Mouse (Mus musculus) adrenal gland, postnatal 36 days (tissue): Measurements from ENCODE around the gene Gm20604. TPM values are rescaled to one million over a fixed set of nuclear protein-coding genes. Genes with fewer than 3 reads are reported as not detected.

Source experiments
- DNase-seq, 2 experiments: peaks; one replicate each; pipeline ENCODE4 v3.0.0; 2021; ENCODE audit warnings: mixed read lengths in 1 of 2
- long read RNA-seq, 2 experiments: library from polyadenylated mRNA; stranded (forward); transcript quantifications; one replicate each; pipeline ENCODE4 v2.0.0; 2021; ENCODE audit warnings: borderline sequencing depth in 2 of 2
- total RNA-seq, 2 experiments: library from RNA; stranded (reverse); gene quantifications; 2 replicates each; pipeline ENCODE4 v1.2.3; 2021

Gene Gm20604
- 1 to 10 TPM; 6.6 to 8.2 TPM for total RNA-seq
- long read RNA-seq, experiment 1, transcript Gm20604-201 (2 exons, 2,795 nt), result major isoform, 19 of 23 reads
- long read RNA-seq, experiment 1, partial matches to known transcripts, result 2 of 23 reads
- long read RNA-seq, experiment 1, other reads (novel, unspliced or antisense), result 2 of 23 reads
- long read RNA-seq, experiment 2, partial matches to known transcripts, result 1 of 3 reads
- long read RNA-seq, experiment 2, other reads (novel, unspliced or antisense), result 0 of 3 reads

GRCm38 (mm10) chr12:102758403-102758756 lies at the start of gene Gm20604:
Gm20604 (minus strand) TSS chr12:102758672.
- no peak for DNase-seq

- DNase-seq, result no peak
These were observed 41.1 kb upstream of the Gm20604 start for GRCm38 (mm10) chr12:102799528-102799927.

GRCm38 (mm10) chr12:102787927-102788326 lies 29.5 kb upstream of the Gm20604 start:
- no peak for DNase-seq

GRCm38 (mm10) chr12:102785593-102785985 lies 27.1 kb upstream of the Gm20604 start:
- DNase-seq, result no peak

GRCm38 (mm10) chr12:102784899-102785592 lies 26.6 kb upstream of the Gm20604 start:
- no peak for DNase-seq

GRCm38 (mm10) chr12:102782841-102783240 lies 24.4 kb upstream of the Gm20604 start:
- no peak for DNase-seq

GRCm38 (mm10) chr12:102779452-102779851 lies 21.0 kb upstream of the Gm20604 start:
- peak in 1 of 2 experiments; percentile 11 for DNase-seq

GRCm38 (mm10) chr12:102778151-102778550 lies 19.7 kb upstream of the Gm20604 start:
- no peak for DNase-seq

GRCm38 (mm10) chr12:102776035-102776434 lies 17.6 kb upstream of the Gm20604 start:
- DNase-seq, result no peak

GRCm38 (mm10) chr12:102772676-102773075 lies 14.2 kb upstream of the Gm20604 start:
- no peak for DNase-seq

- no peak for DNase-seq
These were observed 13.1 kb upstream of the Gm20604 start for GRCm38 (mm10) chr12:102771601-102772000.

GRCm38 (mm10) chr12:102769000-102769399 lies 10.5 kb upstream of the Gm20604 start:
- DNase-seq, result no peak

GRCm38 (mm10) chr12:102763696-102764095 lies 5.2 kb upstream of the Gm20604 start:
- peak; percentile 61 to 63 for DNase-seq

- no peak for DNase-seq
These were observed 3.2 kb upstream of the Gm20604 start for GRCm38 (mm10) chr12:102761668-102762067.

GRCm38 (mm10) chr12:102758936-102759335 lies 464 bp upstream of the Gm20604 start:
- no peak for DNase-seq

- DNase-seq, result peak; percentile 97
These were observed 626 bp downstream of the Gm20604 start, which contains the start of the genes Gm28051, Gon7 and Ubr7 for GRCm38 (mm10) chr12:102757689-102758402. Gm28051 (minus strand) TSS chr12:102757765. Gon7 (minus strand) TSS chr12:102757803. Ubr7 (plus strand) TSS chr12:102757967.

- peak; percentile 91 to 95 for DNase-seq
These were observed 1.3 kb downstream of the Gm20604 start for GRCm38 (mm10) chr12:102757055-102757688.

- DNase-seq, result peak; percentile 8 to 12
These were observed 2.2 kb downstream of the Gm20604 start for GRCm38 (mm10) chr12:102756304-102756703.

GRCm38 (mm10) chr12:102748256-102748655 lies 10.2 kb downstream of the Gm20604 start:
- DNase-seq, result no peak

- no peak for DNase-seq
These were observed 13.6 kb downstream of the Gm20604 start for GRCm38 (mm10) chr12:102744839-102745238.

GRCm38 (mm10) chr12:102743589-102744574 lies 14.6 kb downstream of the Gm20604 start, which contains the start of the genes Moap1 and Tmem251:
Moap1 (minus strand) TSS chr12:102743661.
Tmem251 (plus strand) TSS chr12:102743762.
- DNase-seq, result peak; percentile 94
